Mouse (Mus musculus) layer of hippocampus, postnatal 25 days (tissue): Measurements from ENCODE around the gene Fbxw20. TPM values are rescaled to one million over a fixed set of nuclear protein-coding genes. Genes with fewer than 3 reads are reported as not detected.
"Not testable (repeated sequence)": the region's sequence is repeated elsewhere in the genome, so short reads cannot be mapped to it uniquely, and the experiment has no call there.

ENCODE experiments used
- DNase-seq, 2 experiments: peaks; one replicate each; pipeline ENCODE4 v3.0.0; 2022; ENCODE audit warnings: mixed read lengths in 2 of 2, low spot score in 1 of 2; ENCODE audit errors: extremely low spot score in 1 of 2
- total RNA-seq, 2 experiments: library from RNA; stranded (reverse); gene quantifications; 2 replicates each; pipeline ENCODE4 v1.2.3; 2021

The Fbxw20 gene
- total RNA-seq: not detected

GRCm38 (mm10) chr9:109234654-109235053, at the start of gene Fbxw20:
TSS of gene Fbxw20 (minus strand) at chr9:109234754.
- DNase-seq: no peak

DNA sequence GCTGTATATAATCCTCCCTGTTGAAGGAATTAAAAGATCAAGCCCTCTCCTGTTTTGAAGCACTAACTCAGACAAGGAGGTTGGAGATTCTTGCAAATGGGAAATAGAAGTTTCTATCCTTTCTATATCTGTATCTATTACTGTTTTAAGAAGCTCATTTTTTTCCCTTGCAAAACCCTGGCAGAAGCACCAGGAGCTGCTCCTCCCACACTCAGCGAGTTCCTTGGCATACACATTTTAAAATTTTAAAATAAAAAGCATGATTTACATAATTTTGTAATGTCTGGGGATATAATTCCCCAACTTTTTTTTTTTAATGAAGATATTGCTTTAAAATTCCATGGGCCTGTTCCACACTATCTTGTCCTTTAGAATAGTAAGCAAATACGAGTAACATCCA, 28.5 kb upstream of the Fbxw20 start:
- no peak for DNase-seq

GRCm38 (mm10) chr9:109218449-109218848, 16.1 kb downstream of the Fbxw20 start:
- no peak for DNase-seq

GRCm38 (mm10) chr9:109201347-109201746, 33.2 kb downstream of the Fbxw20 start:
- not testable (repeated sequence) for DNase-seq

DNA sequence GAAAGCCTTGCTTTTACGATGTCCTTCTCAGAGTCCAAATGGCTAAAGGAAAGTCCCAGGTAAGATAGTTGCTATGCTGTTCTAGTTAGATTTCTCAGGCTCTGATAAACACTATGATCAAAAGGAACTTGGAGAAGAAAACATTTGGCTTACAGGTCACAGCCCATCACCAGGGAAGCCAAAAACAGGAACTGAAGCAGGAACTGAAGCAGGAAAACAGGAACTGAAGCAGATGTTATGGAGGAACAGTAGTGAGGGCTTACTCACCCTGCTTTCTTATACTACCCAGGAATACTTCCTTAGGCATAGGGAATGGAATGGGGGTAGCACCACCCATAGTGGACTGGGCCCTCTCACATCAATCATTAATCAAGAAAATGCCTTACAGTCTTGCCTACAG, 34.2 kb downstream of the Fbxw20 start:
- no peak for DNase-seq

DNA sequence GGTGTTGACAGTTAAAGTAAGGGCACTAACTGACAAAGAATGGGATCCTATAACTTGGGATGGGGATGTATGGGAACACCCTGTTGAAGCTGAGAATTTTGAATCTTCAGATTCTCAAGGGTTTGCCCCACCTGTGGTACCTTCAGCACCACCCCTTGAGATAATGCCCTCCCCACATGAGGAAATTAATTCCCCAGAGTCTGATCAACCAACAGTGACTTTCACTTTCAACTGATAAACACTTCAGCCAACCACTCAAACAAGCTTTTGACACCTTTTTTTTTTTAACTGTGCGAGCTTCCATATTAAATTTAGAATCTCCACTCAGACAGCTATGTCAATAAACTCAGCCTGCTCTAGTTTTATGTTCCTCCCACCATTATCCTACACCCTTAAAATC, 35.2 kb downstream of the Fbxw20 start:
- no peak for DNase-seq

GRCm38 (mm10) chr9:109195875-109196274, 38.7 kb downstream of the Fbxw20 start, which contains the start of gene Fbxw13:
TSS of gene Fbxw13 (minus strand) at chr9:109195975.
- not testable (repeated sequence) for DNase-seq

- no peak for DNase-seq
These were observed 57.3 kb downstream of the Fbxw20 start for GRCm38 (mm10) chr9:109177208-109177607.

GRCm38 (mm10) chr9:109176301-109176700, 58.3 kb downstream of the Fbxw20 start:
- no peak for DNase-seq

Other genes with a start within 250 kb of the Fbxw20 start
- not detected for gene Ucn2, start 248.7 kb downstream of the Fbxw20 start, total RNA-seq
- gene Pfkfb4, start 243.0 kb downstream of the Fbxw20 start, total RNA-seq: 10 to 100 TPM in 1 of 2 experiments, 1 to 10 TPM in 1; 10.0 to 10.9 TPM
- 10 to 100 TPM; 49.3 to 52.1 TPM for gene Shisa5, start 196.2 kb downstream of the Fbxw20 start, total RNA-seq
- gene Trex1, start 175.0 kb downstream of the Fbxw20 start, total RNA-seq: 10 to 100 TPM; 13.1 to 14.2 TPM
- 10 to 100 TPM; 21.7 to 25.7 TPM for gene Atrip, start 160.6 kb downstream of the Fbxw20 start, total RNA-seq
- 1 to 10 TPM; 8.1 to 8.4 TPM for gene Ccdc51, start 152.3 kb downstream of the Fbxw20 start, total RNA-seq
- gene Tma7, start 152.2 kb downstream of the Fbxw20 start, total RNA-seq: 100 to 1,000 TPM; 311 to 321 TPM
- 10 to 100 TPM; 83.2 to 98.9 TPM for gene Plxnb1, start 139.4 kb downstream of the Fbxw20 start, total RNA-seq
- not detected for gene Fbxw21, start 72.7 kb downstream of the Fbxw20 start, total RNA-seq
- not detected for gene Fbxw13, start 38.8 kb downstream of the Fbxw20 start, total RNA-seq
- not detected for gene Fbxw14, start 52.9 kb upstream of the Fbxw20 start, total RNA-seq
- not detected for gene Fbxw28, start 104.9 kb upstream of the Fbxw20 start, total RNA-seq
- not detected for gene Fbxw22, start 169.5 kb upstream of the Fbxw20 start, total RNA-seq
- not detected for gene Fbxw16, start 214.4 kb upstream of the Fbxw20 start, total RNA-seq